Mouse (Mus musculus) heart, postnatal 0 days (tissue): ENCODE results near the gene Gm3476. TPM values are rescaled to one million over a fixed set of nuclear protein-coding genes. Genes with fewer than 3 reads are reported as not detected.

Source experiments
- polyA plus RNA-seq: library from polyadenylated mRNA; unstranded; fragments of >200 nt; fragmentation: Nextera tagmentation; extraction: Ambion mirVana; gene quantifications from 2 replicates; pipeline ENCODE4 v1.2.1, GENCODE M21; 2015
- total RNA-seq: library from RNA; depleted of rRNA; stranded (reverse); fragments of >200 nt; gene quantifications from 2 replicates; pipeline ENCODE4 v1.2.3, GENCODE M21; 2014; ENCODE audit warnings: low replicate concordance; rRNA removed

Gm3476 gene
- total and polyA plus RNA-seq, 2 experiments from 2014 or later = not detected

Other genes starting within 250 kb of the Gm3476 start
- gene Gm8237, start 245.4 kb downstream of the Gm3476 start, total RNA-seq = not detected in 2 replicates
- gene Gm8237, start 245.4 kb downstream of the Gm3476 start, polyA plus RNA-seq = 0.10 and 0.11 TPM in 2 replicates
- not detected in 2 replicates for gene Gm3248, start 164.1 kb downstream of the Gm3476 start, total RNA-seq
- gene Gm3248, start 164.1 kb downstream of the Gm3476 start, polyA plus RNA-seq = 0.22 and 0.23 TPM in 2 replicates
- not detected in 2 replicates for gene Gm3453, start 146.7 kb downstream of the Gm3476 start, total RNA-seq
- not detected in 2 replicates for gene Gm3453, start 146.7 kb downstream of the Gm3476 start, polyA plus RNA-seq
- not detected in 2 replicates for gene Gm6337, start 67.5 kb downstream of the Gm3476 start, total RNA-seq
- not detected in 2 replicates for gene Gm6337, start 67.5 kb downstream of the Gm3476 start, polyA plus RNA-seq
- not detected in 2 replicates for gene Gm8206, start 31.9 kb downstream of the Gm3476 start, total RNA-seq
- 0.11 and 0.23 TPM in 2 replicates for gene Gm8206, start 31.9 kb downstream of the Gm3476 start, polyA plus RNA-seq
- gene Gm3468, start 17.1 kb downstream of the Gm3476 start, total RNA-seq = 0.31 and 3.8 TPM in 2 replicates
- 0.62 and 1.1 TPM in 2 replicates for gene Gm3468, start 17.1 kb downstream of the Gm3476 start, polyA plus RNA-seq
- 0.27 TPM in 1 of 2 replicates, not detected in the other for gene Gm21560, start 93.5 kb upstream of the Gm3476 start, total RNA-seq
- gene Gm21560, start 93.5 kb upstream of the Gm3476 start, polyA plus RNA-seq = not detected in 2 replicates
- 2.4 TPM in 1 of 2 replicates, not detected in the other for gene Gm3411, start 161.4 kb upstream of the Gm3476 start, total RNA-seq
- gene Gm3411, start 161.4 kb upstream of the Gm3476 start, polyA plus RNA-seq = 1.0 and 1.1 TPM in 2 replicates
- gene Gm21103, start 179.0 kb upstream of the Gm3476 start, total RNA-seq = not detected in 2 replicates
- 0.15 TPM in 1 of 2 replicates, not detected in the other for gene Gm21103, start 179.0 kb upstream of the Gm3476 start, polyA plus RNA-seq
- not detected in 2 replicates for gene Gm3618, start 217.9 kb upstream of the Gm3476 start, total RNA-seq
- gene Gm3618, start 217.9 kb upstream of the Gm3476 start, polyA plus RNA-seq = not detected in 2 replicates